Mouse (Mus musculus) bone marrow macrophage, adult 2 months (primary cell): ENCODE measurements around the gene Lhpp.

Experiments
- CTCF ChIP-seq: IDR thresholded peaks from 2 replicates; pipeline ENCODE4 v1.5.1; 2012; ENCODE audit warnings: low read depth, mild to moderate bottlenecking, low read length, moderate library complexity
- POLR2A ChIP-seq: IDR thresholded peaks from 2 replicates; pipeline ENCODE4 v1.6.1; 2012; ENCODE audit warnings: mild to moderate bottlenecking, low read depth, low read length, borderline replicate concordance

- TF ChIP-seq CTCF (no peak), POLR2A (no peak)
Observed at GRCm38 (mm10) chr7:132739829-132740228, 129.4 kb downstream of the Lhpp start.
